Mouse (Mus musculus): ENCODE measurements around the gene Ctnnd2.

Gene Ctnnd2

GRCm38 (mm10) chr15:30513122-30513521 lies 340.7 kb downstream of the Ctnnd2 start:
- DNase-seq (ENCODE audit: low read depth, low spot score) = no peak

- DNase-seq (ENCODE audit: low read depth, low spot score) = no peak
These were observed 343.0 kb downstream of the Ctnnd2 start for GRCm38 (mm10) chr15:30515425-30515824.

GRCm38 (mm10) chr15:30541459-30541858 lies 369.1 kb downstream of the Ctnnd2 start:
- DNase-seq (ENCODE audit: low read depth, low spot score) = no peak

- DNase-seq (ENCODE audit: low read depth, low spot score) = no peak
These were observed 375.9 kb downstream of the Ctnnd2 start for GRCm38 (mm10) chr15:30548263-30548662.

GRCm38 (mm10) chr15:30550956-30551355 lies 378.6 kb downstream of the Ctnnd2 start:
- DNase-seq (ENCODE audit: low read depth, low spot score) = no peak

- DNase-seq (ENCODE audit: low read depth, low spot score) = no peak
These were observed 381.6 kb downstream of the Ctnnd2 start for GRCm38 (mm10) chr15:30553910-30554406.

- DNase-seq (ENCODE audit: low read depth, low spot score) = no peak
These were observed 383.4 kb downstream of the Ctnnd2 start for GRCm38 (mm10) chr15:30555787-30556186.

GRCm38 (mm10) chr15:30562375-30562774 lies 390.0 kb downstream of the Ctnnd2 start:
- DNase-seq (ENCODE audit: low read depth, low spot score) = peak; percentile 5

GRCm38 (mm10) chr15:30564594-30564993 lies 392.2 kb downstream of the Ctnnd2 start:
- no peak for DNase-seq (ENCODE audit: low read depth, low spot score)

- no peak for DNase-seq (ENCODE audit: low read depth, low spot score)
These were observed 397.9 kb downstream of the Ctnnd2 start for GRCm38 (mm10) chr15:30570254-30570800.

- DNase-seq (ENCODE audit: low read depth, low spot score) = no peak
These were observed 415.1 kb downstream of the Ctnnd2 start for GRCm38 (mm10) chr15:30587446-30587845.

GRCm38 (mm10) chr15:30590865-30591264 lies 418.5 kb downstream of the Ctnnd2 start:
- no peak for DNase-seq (ENCODE audit: low read depth, low spot score)

- no peak for DNase-seq (ENCODE audit: low read depth, low spot score)
These were observed 423.1 kb downstream of the Ctnnd2 start for GRCm38 (mm10) chr15:30595507-30595906.

GRCm38 (mm10) chr15:30610613-30611012 lies 438.2 kb downstream of the Ctnnd2 start:
- no peak for DNase-seq (ENCODE audit: low read depth, low spot score)

GRCm38 (mm10) chr15:30615451-30615850 lies 443.1 kb downstream of the Ctnnd2 start:
- no peak for DNase-seq (ENCODE audit: low read depth, low spot score)

GRCm38 (mm10) chr15:30616861-30617260 lies 444.5 kb downstream of the Ctnnd2 start:
- no peak for DNase-seq (ENCODE audit: low read depth, low spot score)

GRCm38 (mm10) chr15:30617932-30618331 lies 445.5 kb downstream of the Ctnnd2 start:
- no peak for DNase-seq (ENCODE audit: low read depth, low spot score)

- DNase-seq (ENCODE audit: low read depth, low spot score) = no peak
These were observed 456.1 kb downstream of the Ctnnd2 start for GRCm38 (mm10) chr15:30628524-30628923.

- DNase-seq (ENCODE audit: low read depth, low spot score) = no peak
These were observed 459.8 kb downstream of the Ctnnd2 start for GRCm38 (mm10) chr15:30632113-30632735.

- no peak for DNase-seq (ENCODE audit: low read depth, low spot score)
These were observed 461.5 kb downstream of the Ctnnd2 start for GRCm38 (mm10) chr15:30633917-30634316.

- no peak for DNase-seq (ENCODE audit: low read depth, low spot score)
These were observed 462.1 kb downstream of the Ctnnd2 start for GRCm38 (mm10) chr15:30634522-30634921.

- DNase-seq (ENCODE audit: low read depth, low spot score) = no peak
These were observed 468.3 kb downstream of the Ctnnd2 start for GRCm38 (mm10) chr15:30640651-30641050.

- no peak for DNase-seq (ENCODE audit: low read depth, low spot score)
These were observed 473.3 kb downstream of the Ctnnd2 start for GRCm38 (mm10) chr15:30645688-30646087.
